Mouse (Mus musculus): ENCODE measurements around the gene Vezf1. TPM values are rescaled to one million over a fixed set of nuclear protein-coding genes. Genes with fewer than 3 reads are reported as not detected.

Gene Vezf1
- polyA plus RNA-seq, 1 experiment from 2014 or later: 70.1 TPM

Other genes with a start within 250 kb of the Vezf1 start
- 0.49 and 0.54 TPM in 2 replicates for gene Lpo, start 240.0 kb upstream of the Vezf1 start, polyA plus RNA-seq (2015; fragmentation: Nextera tagmentation; extraction: Ambion mirVana)
- 12.4 and 15.8 TPM in 2 replicates for gene Mks1, start 215.1 kb upstream of the Vezf1 start, polyA plus RNA-seq (2015; fragmentation: Nextera tagmentation; extraction: Ambion mirVana)
- gene Epx, start 192.7 kb upstream of the Vezf1 start, polyA plus RNA-seq (2015; fragmentation: Nextera tagmentation; extraction: Ambion mirVana): 0.10 and 0.16 TPM in 2 replicates
- not detected in 2 replicates for gene Olfr462, start 176.0 kb upstream of the Vezf1 start, polyA plus RNA-seq (2015; fragmentation: Nextera tagmentation; extraction: Ambion mirVana)
- not detected in 2 replicates for gene Olfr463, start 170.9 kb upstream of the Vezf1 start, polyA plus RNA-seq (2015; fragmentation: Nextera tagmentation; extraction: Ambion mirVana)
- not detected in 2 replicates for gene Olfr464, start 147.3 kb upstream of the Vezf1 start, polyA plus RNA-seq (2015; fragmentation: Nextera tagmentation; extraction: Ambion mirVana)
- 43.3 and 52.5 TPM in 2 replicates for gene Dynll2, start 80.7 kb upstream of the Vezf1 start, polyA plus RNA-seq (2015; fragmentation: Nextera tagmentation; extraction: Ambion mirVana)
- gene Srsf1, start 20.9 kb upstream of the Vezf1 start, polyA plus RNA-seq (2015; fragmentation: Nextera tagmentation; extraction: Ambion mirVana): 313 and 341 TPM in 2 replicates
- gene Cuedc1, start 29.8 kb downstream of the Vezf1 start, polyA plus RNA-seq (2015; fragmentation: Nextera tagmentation; extraction: Ambion mirVana): 40.6 and 46.1 TPM in 2 replicates
- gene Mrps23, start 136.1 kb downstream of the Vezf1 start, polyA plus RNA-seq (2015; fragmentation: Nextera tagmentation; extraction: Ambion mirVana): 68.6 and 69.8 TPM in 2 replicates
- gene Ccdc182, start 225.8 kb downstream of the Vezf1 start, polyA plus RNA-seq (2015; fragmentation: Nextera tagmentation; extraction: Ambion mirVana): 0.82 and 1.6 TPM in 2 replicates